Mouse (Mus musculus): Measurements from ENCODE around the gene Eef1b2.

DNA sequence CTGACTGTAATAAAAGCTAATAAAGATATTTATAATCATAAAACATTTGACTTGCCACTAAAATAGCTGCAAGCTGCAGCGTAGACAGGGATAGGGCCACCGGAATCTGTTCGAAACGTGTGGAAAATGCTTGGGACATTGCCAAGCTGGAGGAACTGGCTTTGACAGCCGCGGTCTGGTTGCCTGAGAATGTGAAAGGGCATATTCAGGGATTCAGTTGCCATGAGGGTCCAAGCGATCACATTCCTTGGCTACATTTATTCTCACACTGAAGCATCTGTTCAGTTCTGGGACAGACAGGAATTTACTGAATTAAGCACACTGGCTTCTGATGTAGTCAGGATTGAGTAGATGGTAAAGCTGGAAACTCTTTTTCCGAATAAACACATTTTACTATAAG, 14.2 kb downstream of the Eef1b2 start:
- no peak for TF ChIP-seq FOSL1 (IDR thresholded peaks at IDR 0.05; ENCODE audit: insufficient read depth, low read length, poor library complexity, severe bottlenecking)
- TF ChIP-seq CTCF (IDR thresholded peaks at IDR 0.05; ENCODE audit: control insufficient read depth, insufficient read depth, insufficient read length): no peak
- no peak for TF ChIP-seq MAX (IDR thresholded peaks at IDR 0.05)
- TF ChIP-seq USF1 (IDR thresholded peaks at IDR 0.05; ENCODE audit: low read depth): no peak
- TF ChIP-seq CEBPB (IDR thresholded peaks at IDR 0.05; ENCODE audit: low read depth): no peak
- TF ChIP-seq MYOD1 (IDR thresholded peaks at IDR 0.05; ENCODE audit: control insufficient read depth, insufficient read length, low read depth): no peak
